Mouse (Mus musculus) thymus, adult 2 months (tissue): ENCODE measurements around the gene Ano4.

Experiments used
- CTCF ChIP-seq: fragments of 200-500 bp; IDR thresholded peaks from 2 replicates; pipeline ENCODE4 v1.5.1; 2012; ENCODE audit warnings: mild to moderate bottlenecking, control low read depth, low read length, moderate library complexity, borderline replicate concordance; ENCODE audit not compliant: control insufficient read depth, poor library complexity, insufficient read depth; ENCODE audit errors: extremely low read depth
- POLR2A ChIP-seq: fragments of 200-500 bp; IDR thresholded peaks from 2 replicates; pipeline ENCODE4 v1.6.1; 2012; ENCODE audit warnings: mild to moderate bottlenecking, low read length, control low read depth, moderate library complexity; ENCODE audit not compliant: control insufficient read depth, poor library complexity, insufficient read depth; ENCODE audit errors: extremely low read depth

- TF ChIP-seq CTCF (no peak), POLR2A (no peak)
Observed at GRCm38 (mm10) chr10:89370051-89370450, 25.5 kb upstream of the Ano4 start.
